Mouse (Mus musculus) CH12.LX (cell line): ENCODE measurements around the gene Ern1. TPM values are rescaled to one million over a fixed set of nuclear protein-coding genes. Genes with fewer than 3 reads are reported as not detected.

Experiments
- DNase-seq: peaks from one replicate; pipeline ENCODE4 v3.0.0-alpha.2; 2013; ENCODE audit errors: extremely low read depth
- H3K27ac ChIP-seq: 2 replicates; pipeline ENCODE4 v1.5.1; 2012; ENCODE audit warnings: low read depth, mild to moderate bottlenecking, control low read depth, moderate library complexity; ENCODE audit not compliant: insufficient read depth
- H3K27me3 ChIP-seq: replicated peaks from 2 replicates; pipeline ENCODE3; 2012; ENCODE audit warnings: inconsistent platforms
- H3K36me3 ChIP-seq, 2 experiments: replicated peaks in 1 of 2; 2 replicates each; pipeline versions ENCODE3 to v1.6.1; 2012; ENCODE audit warnings: inconsistent platforms in 1 of 2, low read length in 1 of 2, mild to moderate bottlenecking in 1 of 2, mixed read lengths in 1 of 2, moderate library complexity in 1 of 2; ENCODE audit not compliant: control insufficient read depth in 1 of 2, insufficient read depth in 1 of 2
- H3K4me1 ChIP-seq, 2 experiments: 2 replicates each; pipeline ENCODE4 v1.6.1; 2012; ENCODE audit warnings: inconsistent platforms in 1 of 2, moderate library complexity in 1 of 2; ENCODE audit not compliant: insufficient read depth in 2 of 2, control insufficient read depth in 1 of 2
- H3K4me2 ChIP-seq: 2 replicates; pipeline ENCODE4 v1.6.1; 2012; ENCODE audit warnings: low read depth, mild to moderate bottlenecking, control low read depth; ENCODE audit not compliant: poor library complexity, insufficient read depth, severe bottlenecking
- H3K4me3 ChIP-seq, 3 experiments: fragments of 150-350 bp in 1 of 3; sonication (generic) in 1 of 3; replicated peaks in 1 of 3; 2 replicates each; pipeline versions ENCODE3 to v1.5.1; 2011 to 2012; ENCODE audit warnings: low read depth in 2 of 3, low read length in 2 of 3, mild to moderate bottlenecking in 2 of 3, moderate library complexity in 2 of 3, control low read depth in 1 of 3, improper control_type of control experiment in 1 of 3, inconsistent platforms in 1 of 3, mixed read lengths in 1 of 3; ENCODE audit not compliant: poor library complexity in 1 of 3
- H3K79me2 ChIP-seq: replicated peaks from 2 replicates; pipeline ENCODE4 v1.6.1; 2012; ENCODE audit warnings: mild to moderate bottlenecking, moderate library complexity; ENCODE audit not compliant: control insufficient read depth, poor library complexity, insufficient read depth, severe bottlenecking; ENCODE audit errors: extremely low read depth
- H3K9ac ChIP-seq: 2 replicates; pipeline ENCODE4 v1.6.1; 2012; ENCODE audit warnings: low read depth, mild to moderate bottlenecking, control low read depth, moderate library complexity; ENCODE audit not compliant: insufficient read depth
- H3K9me3 ChIP-seq: replicated peaks from 2 replicates; pipeline ENCODE3; 2012; ENCODE audit warnings: low read length, inconsistent platforms, mixed read lengths
- CHD1 ChIP-seq: IDR thresholded peaks from 2 replicates; pipeline ENCODE4 v1.6.1; 2012; ENCODE audit warnings: low read depth, low read length, improper control_type of control experiment, inconsistent platforms
- CTCF ChIP-seq, 2 experiments: IDR thresholded peaks in 1 of 2; conservative IDR thresholded peaks in 1 of 2; 2 replicates each; pipeline ENCODE4 v1.5.1; 2011 to 2012; ENCODE audit warnings: low read depth in 2 of 2, low read length in 2 of 2, improper control_type of control experiment in 1 of 2, inconsistent platforms in 1 of 2, mild to moderate bottlenecking in 1 of 2, moderate library complexity in 1 of 2
- E2F4 ChIP-seq: IDR thresholded peaks from 2 replicates; pipeline ENCODE4 v1.6.1; 2011; ENCODE audit warnings: low read depth, low read length, improper control_type of control experiment; ENCODE audit not compliant: insufficient replicate concordance
- EP300 ChIP-seq: IDR thresholded peaks from 2 replicates; pipeline ENCODE4 v1.6.1; 2011; ENCODE audit warnings: low read length, improper control_type of control experiment
- ETS1 ChIP-seq: conservative IDR thresholded peaks from 2 replicates; pipeline ENCODE4 v1.6.1; 2012; ENCODE audit warnings: low read depth, mild to moderate bottlenecking, inconsistent platforms, low read length, improper control_type of control experiment, moderate library complexity
- IRF4 ChIP-seq: IDR thresholded peaks from 2 replicates; pipeline ENCODE4 v1.6.1; 2014; ENCODE audit warnings: low read depth, mild to moderate bottlenecking, inconsistent platforms, low read length, improper control_type of control experiment
- JUND ChIP-seq: conservative IDR thresholded peaks from 2 replicates; pipeline ENCODE4 v1.6.1; 2011; ENCODE audit warnings: low read depth, low read length, improper control_type of control experiment
- MAX ChIP-seq: IDR thresholded peaks from 2 replicates; pipeline ENCODE4 v1.6.1; 2011; ENCODE audit warnings: low read length, improper control_type of control experiment
- MAZ ChIP-seq: IDR thresholded peaks from 2 replicates; pipeline ENCODE4 v1.6.1; 2012; ENCODE audit warnings: low read depth, mild to moderate bottlenecking, inconsistent platforms, low read length, improper control_type of control experiment, moderate library complexity
- MYC ChIP-seq: IDR thresholded peaks from 2 replicates; pipeline ENCODE4 v1.6.1; 2011; ENCODE audit warnings: low read depth, mild to moderate bottlenecking, improper control_type of control experiment, low read length
- PAX5 ChIP-seq: IDR thresholded peaks from 2 replicates; pipeline ENCODE4 v1.6.1; 2012; ENCODE audit warnings: low read length, inconsistent platforms, mixed read lengths
- TBP ChIP-seq: conservative IDR thresholded peaks from 2 replicates; pipeline ENCODE4 v1.6.1; 2011; ENCODE audit warnings: low read depth, low read length, improper control_type of control experiment
- TCF12 ChIP-seq: IDR thresholded peaks from 2 replicates; pipeline ENCODE4 v1.6.1; 2014; ENCODE audit warnings: low read depth, mild to moderate bottlenecking, inconsistent platforms, low read length, improper control_type of control experiment
- UBTF ChIP-seq: IDR thresholded peaks from 2 replicates; pipeline ENCODE4 v1.6.1; 2012; ENCODE audit warnings: low read depth, mild to moderate bottlenecking, inconsistent platforms, low read length, improper control_type of control experiment, moderate library complexity
- USF2 ChIP-seq: conservative IDR thresholded peaks from 2 replicates; pipeline ENCODE4 v1.6.1; 2011; ENCODE audit warnings: low read depth, low read length, improper control_type of control experiment
- ZMIZ1 ChIP-seq: IDR thresholded peaks from 2 replicates; pipeline ENCODE4 v1.6.1; 2012; ENCODE audit warnings: low read depth, mild to moderate bottlenecking, inconsistent platforms, low read length, improper control_type of control experiment
- ZNF384 ChIP-seq: IDR thresholded peaks from 2 replicates; pipeline ENCODE4 v1.6.1; 2012; ENCODE audit warnings: low read depth, low read length, improper control_type of control experiment, inconsistent platforms
- dilution Hi-C: fragments of 300-500 bp; cut with MboI; formaldehyde crosslinking; loops from 2 replicates; pipeline ENCODE4 v1.14.3; 2020; ENCODE audit warnings: low sequenced_read_pairs; ENCODE audit not compliant: extremely low pct_unique_long_range_greater_than_20kb, extremely low pct_ligation_motif_present
- in situ Hi-C: fragments of 300-500 bp; cut with MboI; formaldehyde crosslinking; loops from 3 replicates; pipeline ENCODE4 v1.14.3; 2019; ENCODE audit warnings: low sequenced_read_pairs, low pct_ligation_motif_present, low pct_unique_long_range_greater_than_20kb, mixed read lengths
- polyA plus RNA-seq: library from polyadenylated mRNA; unstranded; fragments of >175 nt; gene quantifications from 2 replicates; pipeline ENCODE4 v1.2.1, GENCODE M21; 2012; ENCODE audit warnings: low read depth; ENCODE audit not compliant: insufficient read length
- total RNA-seq, 2 experiments: library from RNA; depleted of rRNA; stranded (reverse); fragments of 300-350 nt in 1 of 2; fragments of >200 nt in 1 of 2; gene quantifications; 2 replicates each; pipeline ENCODE4 v1.2.3; 2012 to 2014

The Ern1 gene
- total and polyA plus RNA-seq, 3 experiments, result 3.0 to 21.7 (median 7.7) TPM

GRCm38 (mm10) chr11:106355382-106356128 lies 132.1 kb downstream of the Ern1 start:
- H3K4me1 ChIP-seq, result peaks cover 11% of the 10 kb centered on the region in 2 experiments; a peak in 3 of 4 replicates
- no peak for DNase-seq
- H3K9ac ChIP-seq, result no peak overlapping the region
- H3K9me3 ChIP-seq, result no peaks in the 10 kb centered on the region
- TF ChIP-seq PAX5 (no peak), TBP (no peak), E2F4 (no peak), UBTF (no peak), JUND (no peak), USF2 (no peak), MAZ (no peak), CTCF (conservative IDR thresholded peaks at IDR 0.05 in 1 of 2, IDR thresholded peaks at IDR 0.05 in 1 of 2; ENCODE audit: low read depth in 2 of 2, low read length in 2 of 2) (no peak), ETS1 (no peak), EP300 (no peak), ZMIZ1 (no peak), CHD1 (no peak), MYC (no peak), TCF12 (no peak), MAX (no peak)
- dilution Hi-C loops (no loop called here), in situ Hi-C loops (no loop called here)
- H3K79me2 ChIP-seq, result no peaks in the 10 kb centered on the region
- no peaks in the 10 kb centered on the region for H3K36me3 ChIP-seq
- H3K27me3 ChIP-seq, result peaks cover 64% of the 10 kb centered on the region
- H3K4me2 ChIP-seq, result no peak overlapping the region
- H3K4me3 ChIP-seq, result no peak overlapping the region
- H3K27ac ChIP-seq, result no peak overlapping the region

- H3K27me3 ChIP-seq, result peaks cover 76% of the 10 kb centered on the region
- TF ChIP-seq TCF12 (no peak), IRF4 (no peak), CHD1 (no peak), MAZ (no peak), ZNF384 (no peak)
- no peak overlapping the region for H3K4me2 ChIP-seq
- dilution Hi-C loops (no loop called here), in situ Hi-C loops (no loop called here)
- H3K27ac ChIP-seq, result no peak overlapping the region
- no peak for DNase-seq
- no peaks in the 10 kb centered on the region for H3K9me3 ChIP-seq
- no peaks in the 10 kb centered on the region for H3K79me2 ChIP-seq
- no peak overlapping the region for H3K4me3 ChIP-seq
- H3K4me1 ChIP-seq, result peaks cover 11% of the 10 kb centered on the region in 2 experiments; a peak in 3 of 4 replicates
- H3K9ac ChIP-seq, result no peak overlapping the region
- no peaks in the 10 kb centered on the region for H3K36me3 ChIP-seq
These were observed 133.5 kb downstream of the Ern1 start for GRCm38 (mm10) chr11:106354181-106354580.
